In genomic region chr14:30655531-30655930, GRCm38 (mm10) we compare ENCODE assay signal across 26 mouse cellular contexts. TPM values are rescaled to one million over a fixed set of nuclear protein-coding genes. Genes with fewer than 3 reads are reported as not detected.
DNase-seq lines count a peak whose midpoint lies in the region; ATAC-seq lines count a peak whose summit lies in the region.
"Had no signal": no experiment of that assay in that cellular context is flagged by ENCODE, and none has a peak within 500 bp of the region (broad histone marks: within the 10 kb centered on the region; RNA-seq: fewer than 3 reads in every experiment).

No protein-coding gene starts in this region.

- H3K36me3 ChIP-seq in embryonic facial prominence, embryonic 13.5 days = peaks cover 14% of the 10 kb centered on the region
- peaks cover 23% of the 10 kb centered on the region for H3K36me3 ChIP-seq in embryonic facial prominence, embryonic 10.5 days (replicated peaks)
- peaks cover 33% of the 10 kb centered on the region for H3K36me3 ChIP-seq in megakaryocyte, embryonic 14.5 days (replicated peaks; ENCODE audit: low read length)
- no peaks in the 10 kb centered on the region for H3K36me3 ChIP-seq in splenic B cell, adult 2 months (ENCODE audit: control insufficient read depth, insufficient read depth, low read length, poor library complexity, severe bottlenecking)

- no peaks in the 10 kb centered on the region for H3K27me3 ChIP-seq in embryonic facial prominence, embryonic 13.5 days
- no peaks in the 10 kb centered on the region for H3K27me3 ChIP-seq in embryonic facial prominence, embryonic 10.5 days (replicated peaks; ENCODE audit: low read depth, poor library complexity, severe bottlenecking)
- no peaks in the 10 kb centered on the region for H3K27me3 ChIP-seq in megakaryocyte, embryonic 14.5 days (replicated peaks)
- no peaks in the 10 kb centered on the region for H3K27me3 ChIP-seq in splenic B cell, adult 2 months (ENCODE audit: control insufficient read depth, insufficient read depth, low read length, poor library complexity, severe bottlenecking)
- H3K27me3 ChIP-seq: forebrain, embryonic 13.5 days; hindbrain, embryonic 12.5 days; neural tube, embryonic 12.5 days; stomach, embryonic 15.5 days had no signal

- H3K27ac ChIP-seq in embryonic facial prominence, embryonic 13.5 days = no peak overlapping the region
- no peak overlapping the region for H3K27ac ChIP-seq in embryonic facial prominence, embryonic 10.5 days (replicated peaks)
- H3K27ac ChIP-seq: forebrain, embryonic 13.5 days; heart, embryonic 15.5 days; hindbrain, embryonic 12.5 days; neural tube, embryonic 12.5 days; stomach, embryonic 15.5 days had no signal

- no peak overlapping the region; the same call in 1 of the 2 replicates for H3K4me2 ChIP-seq in embryonic facial prominence, embryonic 13.5 days

- WGBS in embryonic facial prominence, embryonic 13.5 days = 80% methylated on average over 1 of the region's 1 CpGs
- WGBS in embryonic facial prominence, embryonic 10.5 days = 90% methylated on average over 1 of the region's 1 CpGs

- H3K4me3 ChIP-seq in embryonic facial prominence, embryonic 13.5 days = peak overlapping the region; percentile 71; the same call in 1 of the 2 replicates
- H3K4me3 ChIP-seq in embryonic facial prominence, embryonic 10.5 days = no peak overlapping the region
- peak overlapping the region; percentile 95 for H3K4me3 ChIP-seq in megakaryocyte, embryonic 14.5 days (replicated peaks)

- peaks cover 9% of the 10 kb centered on the region for H3K4me1 ChIP-seq in embryonic facial prominence, embryonic 13.5 days
- H3K4me1 ChIP-seq in embryonic facial prominence, embryonic 10.5 days = peaks cover 7% of the 10 kb centered on the region
- H3K4me1 ChIP-seq in megakaryocyte, embryonic 14.5 days = peaks cover 32% of the 10 kb centered on the region
- H3K4me1 ChIP-seq: neural tube, embryonic 12.5 days had no signal

- H3K9ac ChIP-seq in embryonic facial prominence, embryonic 13.5 days = no peak overlapping the region

- no peak for DNase-seq in embryonic facial prominence, embryonic 10.5 days (ENCODE audit: low spot score)
- DNase-seq in splenic B cell, adult 2 months (ENCODE audit: low read depth, low spot score) = peak; percentile 39
- DNase-seq in thymus, postnatal 10 days (ENCODE audit: low spot score in 2 of 2) = no peak
- DNase-seq in urinary bladder, postnatal 4 days (ENCODE audit: low spot score in 2 of 2) = no peak
- DNase-seq: adrenal gland, postnatal 14 days; cerebellum, adult 11 months; cerebellum, adult 9-11 months; gastrocnemius, postnatal 10 days; heart, postnatal 36 days; kidney, adult 9 months; kidney, postnatal 10 days; lung, postnatal 36 days; thymus, postnatal 14 days had no signal

- ATAC-seq in embryonic facial prominence, embryonic 13.5 days (ENCODE audit: insufficient number of reproducible peaks, insufficient read depth, low FRiP score, low TSS enrichment, low read depth) = no peak
- ATAC-seq in megakaryocyte, adult 5-6 weeks (ENCODE audit: poor library complexity, severe bottlenecking) = no peak
- ATAC-seq in common myeloid progenitor, adult 5-6 weeks (replicated peaks; ENCODE audit: low read depth, poor library complexity, severe bottlenecking) = peak; percentile 42
- ATAC-seq: forebrain, embryonic 13.5 days; intestine, postnatal 0 days; midbrain, embryonic 16.5 days had no signal

- H3K9me3 ChIP-seq in embryonic facial prominence, embryonic 13.5 days = no peaks in the 10 kb centered on the region
- no peaks in the 10 kb centered on the region for H3K9me3 ChIP-seq in embryonic facial prominence, embryonic 10.5 days
- no peaks in the 10 kb centered on the region for H3K9me3 ChIP-seq in megakaryocyte, embryonic 14.5 days
- H3K9me3 ChIP-seq: forebrain, embryonic 13.5 days; heart, embryonic 10.5 days; heart, embryonic 15.5 days; hindbrain, embryonic 12.5 days; midbrain, embryonic 10.5 days; neural tube, embryonic 12.5 days; stomach, embryonic 15.5 days had no signal

RNA-seq across cellular contexts. Expression of gene Rft1, which starts 1.4 kb away (rescaled TPM):
- polyA plus RNA-seq in embryonic facial prominence, embryonic 13.5 days (2015; fragmentation: Nextera tagmentation; extraction: Ambion mirVana) = 21.5 and 21.6 TPM in 2 replicates
- polyA plus RNA-seq in embryonic facial prominence, embryonic 10.5 days (2016; fragmentation: Nextera tagmentation; extraction: Ambion mirVana) = 15.5 and 15.7 TPM in 2 replicates
- 2.6 and 9.1 TPM in 2 replicates for polyA plus RNA-seq in megakaryocyte, embryonic 14.5 days (2012; ENCODE audit: insufficient read depth, low replicate concordance)
- 7.4 and 11.0 TPM in 2 replicates for total RNA-seq in megakaryocyte, adult 5-6 weeks (2015)
- 12.8 TPM in 2 replicates for total RNA-seq in megakaryocyte, adult 5-6 weeks (2017)
- total RNA-seq in common myeloid progenitor, adult 5-6 weeks (2017) = 15.8 and 18.3 TPM in 2 replicates

RNA-seq across cellular contexts. Expression of gene Prkcd, which starts 29.5 kb away (rescaled TPM):
- 50.9 and 52.0 TPM in 2 replicates for polyA plus RNA-seq in embryonic facial prominence, embryonic 13.5 days (2015; fragmentation: Nextera tagmentation; extraction: Ambion mirVana)
- 31.6 and 37.3 TPM in 2 replicates for polyA plus RNA-seq in embryonic facial prominence, embryonic 10.5 days (2016; fragmentation: Nextera tagmentation; extraction: Ambion mirVana)
- polyA plus RNA-seq in megakaryocyte, embryonic 14.5 days (2012; ENCODE audit: insufficient read depth, low replicate concordance) = 32.1 and 64.4 TPM in 2 replicates
- 274 and 291 TPM in 2 replicates for total RNA-seq in megakaryocyte, adult 5-6 weeks (2015)
- 424 and 451 TPM in 2 replicates for total RNA-seq in megakaryocyte, adult 5-6 weeks (2017)
- total RNA-seq in common myeloid progenitor, adult 5-6 weeks (2017) = 80.4 and 81.1 TPM in 2 replicates

RNA-seq across cellular contexts. Expression of gene Sfmbt1, which starts 59.1 kb away (rescaled TPM):
- polyA plus RNA-seq in embryonic facial prominence, embryonic 13.5 days (2015; fragmentation: Nextera tagmentation; extraction: Ambion mirVana) = 14.7 and 17.6 TPM in 2 replicates
- polyA plus RNA-seq in embryonic facial prominence, embryonic 10.5 days (2016; fragmentation: Nextera tagmentation; extraction: Ambion mirVana) = 17.0 and 18.5 TPM in 2 replicates
- polyA plus RNA-seq in megakaryocyte, embryonic 14.5 days (2012; ENCODE audit: insufficient read depth, low replicate concordance) = 0.53 and 1.0 TPM in 2 replicates
- total RNA-seq in megakaryocyte, adult 5-6 weeks (2015) = 6.5 and 7.0 TPM in 2 replicates
- total RNA-seq in megakaryocyte, adult 5-6 weeks (2017) = 7.3 and 7.6 TPM in 2 replicates
- total RNA-seq in common myeloid progenitor, adult 5-6 weeks (2017) = 16.0 and 18.9 TPM in 2 replicates
